Mouse (Mus musculus): ENCODE data around the gene Ccdc136.

DNA sequence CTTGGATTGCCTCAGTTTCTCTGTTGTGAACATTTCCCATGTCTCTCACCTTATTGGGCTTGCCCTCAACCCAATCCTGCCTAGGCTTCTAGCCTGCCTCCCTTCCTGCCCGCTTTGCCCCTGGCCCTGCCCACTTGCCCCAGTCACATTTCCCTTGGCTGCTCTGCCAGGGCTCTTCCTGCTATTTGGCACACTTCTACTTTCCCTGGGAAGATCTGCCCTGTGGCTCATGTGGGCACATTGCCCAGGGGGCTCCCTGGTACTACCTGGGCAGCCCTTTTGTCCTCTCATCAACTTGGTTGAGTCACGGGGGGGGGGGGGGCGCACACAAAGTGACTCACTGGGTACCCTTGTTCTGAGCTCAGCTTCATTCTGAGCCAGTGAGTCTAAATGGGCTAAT lies 36.0 kb downstream of the Ccdc136 start:
- TF ChIP-seq POLR2A (IDR thresholded peaks at IDR 0.05; ENCODE audit: insufficient read depth, low read depth, low read length), result no peak
- no peak for TF ChIP-seq EP300 (IDR thresholded peaks at IDR 0.05; ENCODE audit: insufficient read depth, low read depth, low read length)
- no peak for TF ChIP-seq CTCF (IDR thresholded peaks at IDR 0.05)
